Mouse (Mus musculus) thymus, adult 18-20 months (tissue): ENCODE measurements around the gene Ror1.

Source experiments
- DNase-seq, 2 experiments: peaks; one replicate each; pipeline ENCODE4 v3.0.0; 2022; ENCODE audit warnings: mixed read lengths in 2 of 2

Gene Ror1

GRCm38 (mm10) chr4:100271059-100271735, 175.6 kb downstream of the Ror1 start:
- no peak for DNase-seq

- no peak for DNase-seq
These were observed 176.1 kb downstream of the Ror1 start for GRCm38 (mm10) chr4:100271736-100272127.

- DNase-seq: no peak
These were observed 177.8 kb downstream of the Ror1 start for GRCm38 (mm10) chr4:100273356-100273755.

DNA sequence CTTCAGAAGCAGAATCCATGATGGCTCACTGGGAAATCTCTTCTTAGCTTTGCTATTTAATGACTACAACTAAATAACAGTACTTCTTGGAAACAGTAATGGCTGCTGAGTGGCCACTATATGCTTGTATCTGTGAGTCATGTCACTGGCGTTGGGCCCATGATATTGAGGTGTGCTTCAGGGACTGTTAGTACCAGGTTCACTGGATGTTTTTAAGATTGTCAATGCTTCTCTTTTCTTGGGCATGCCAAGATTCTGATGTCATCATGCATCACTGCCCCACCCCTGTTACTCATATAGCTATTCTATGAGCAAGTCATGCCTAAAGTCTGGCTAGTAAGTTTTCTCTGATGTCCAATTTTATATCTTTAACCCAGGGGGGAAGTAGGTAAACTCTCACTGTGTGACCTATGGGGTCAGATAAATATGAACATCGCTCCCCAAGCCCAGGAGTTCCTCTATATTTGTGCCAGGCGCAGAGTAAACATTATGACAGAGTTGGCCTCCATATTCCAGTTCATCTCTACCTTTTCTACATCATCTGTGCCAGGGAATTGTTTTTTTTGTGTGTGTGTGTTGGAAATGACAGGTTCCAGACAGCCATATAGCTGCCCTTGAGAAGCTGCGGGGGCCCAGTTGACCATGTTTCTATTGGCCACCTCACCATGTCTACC, 178.4 kb downstream of the Ror1 start:
- DNase-seq: no peak

DNA sequence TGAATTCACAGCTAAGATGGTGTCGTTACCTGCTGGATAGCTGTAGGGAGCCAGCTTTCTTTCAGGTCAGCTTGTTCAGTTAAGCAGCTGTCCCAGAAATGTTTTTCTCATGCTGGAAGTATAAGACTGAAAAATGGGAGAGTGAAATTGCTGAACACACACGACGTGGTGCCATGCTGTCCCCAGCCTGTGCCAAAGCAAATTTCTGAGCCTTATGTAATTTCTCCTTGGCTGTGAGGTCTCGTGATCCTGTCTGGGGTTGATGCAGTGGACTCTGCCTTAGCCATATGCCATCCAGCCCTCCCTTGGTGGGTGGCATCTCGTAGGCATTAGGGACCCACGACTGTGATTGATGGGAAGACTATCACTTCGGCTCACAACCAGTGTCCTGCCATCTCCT, 180.9 kb downstream of the Ror1 start:
- DNase-seq: no peak

- DNase-seq: no peak
These were observed 181.4 kb downstream of the Ror1 start for GRCm38 (mm10) chr4:100276970-100277369.

DNA sequence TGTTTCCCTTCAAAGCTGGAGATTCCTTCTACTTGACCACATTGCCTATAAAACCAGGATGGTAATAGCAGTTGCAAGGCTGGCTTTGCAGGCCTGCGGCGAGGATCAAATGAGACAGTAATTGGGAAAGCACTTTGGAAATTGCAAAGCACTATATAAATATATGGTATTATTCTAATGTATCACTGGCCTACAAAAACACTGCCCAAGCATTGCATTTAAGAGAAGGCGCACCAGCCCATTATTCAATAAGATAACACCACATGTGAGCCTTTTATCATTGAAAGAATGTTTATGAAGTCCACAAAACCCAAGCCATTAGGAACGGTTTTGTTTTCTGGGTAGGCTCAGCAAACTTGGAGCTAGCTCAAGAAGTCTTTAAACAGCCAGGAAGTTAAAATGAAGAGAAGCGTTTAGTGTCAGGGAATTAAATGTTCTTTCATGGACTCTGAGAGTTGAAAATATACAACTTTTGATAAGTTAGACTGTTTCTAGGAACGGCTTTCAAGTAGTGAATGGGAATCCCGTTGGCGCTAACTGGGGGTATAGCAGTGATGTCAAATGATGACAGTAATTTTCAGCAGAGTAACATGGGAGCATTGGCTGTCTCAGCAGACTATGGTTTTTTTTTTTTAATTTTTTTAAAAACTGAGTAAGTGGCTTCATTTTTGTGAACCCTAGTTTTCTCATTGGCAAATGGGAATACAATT, 187.7 kb downstream of the Ror1 start:
- no peak for DNase-seq

GRCm38 (mm10) chr4:100284528-100284927, 188.9 kb downstream of the Ror1 start:
- no peak for DNase-seq

DNA sequence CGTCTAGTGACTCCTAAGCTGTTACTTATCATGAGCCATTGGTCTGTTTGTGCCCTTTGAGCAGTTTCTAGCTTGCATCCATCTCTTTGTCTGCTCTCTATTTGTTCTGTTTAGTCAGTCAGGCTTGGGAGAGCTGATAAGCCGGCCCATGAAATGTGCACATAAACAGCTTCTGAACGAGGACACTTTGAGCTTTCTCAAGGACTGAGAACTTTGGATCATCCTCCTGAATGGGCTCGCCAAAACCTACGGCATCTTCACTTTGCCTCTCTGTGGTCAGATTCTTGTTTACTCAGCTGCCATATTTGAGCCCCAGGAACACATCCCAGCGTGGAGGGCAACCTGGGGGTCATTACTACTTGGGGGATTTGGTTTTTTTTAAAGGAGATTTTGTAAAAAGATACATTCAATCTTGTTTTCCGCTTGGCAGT, 190.5 kb downstream of the Ror1 start:
- no peak for DNase-seq

GRCm38 (mm10) chr4:100286800-100287199, 191.2 kb downstream of the Ror1 start:
- DNase-seq: no peak

DNA sequence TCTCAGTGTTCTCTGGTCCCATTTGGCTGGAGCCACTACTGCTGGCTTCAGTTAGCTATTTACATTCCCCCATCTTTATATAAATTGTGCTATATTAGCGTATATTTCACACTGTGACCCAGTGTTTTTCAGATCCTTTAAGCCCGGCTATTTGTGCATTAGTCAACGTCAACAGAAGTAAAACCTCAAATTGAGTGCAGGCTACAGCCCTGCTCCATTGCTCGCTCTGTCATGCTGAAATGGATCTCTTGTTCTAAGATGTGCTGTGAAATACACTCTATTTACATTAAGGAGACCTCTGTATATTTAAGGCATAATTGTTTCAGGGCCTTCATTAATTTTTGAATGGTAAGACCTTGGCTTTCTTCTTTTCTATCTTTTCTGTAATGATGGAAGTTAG, 192.2 kb downstream of the Ror1 start:
- no peak for DNase-seq

- no peak for DNase-seq
These were observed 195.5 kb downstream of the Ror1 start for GRCm38 (mm10) chr4:100291015-100291651.

GRCm38 (mm10) chr4:100297678-100298077, 202.1 kb downstream of the Ror1 start:
- DNase-seq: no peak

GRCm38 (mm10) chr4:100298566-100298965, 203.0 kb downstream of the Ror1 start:
- DNase-seq: no peak

DNA sequence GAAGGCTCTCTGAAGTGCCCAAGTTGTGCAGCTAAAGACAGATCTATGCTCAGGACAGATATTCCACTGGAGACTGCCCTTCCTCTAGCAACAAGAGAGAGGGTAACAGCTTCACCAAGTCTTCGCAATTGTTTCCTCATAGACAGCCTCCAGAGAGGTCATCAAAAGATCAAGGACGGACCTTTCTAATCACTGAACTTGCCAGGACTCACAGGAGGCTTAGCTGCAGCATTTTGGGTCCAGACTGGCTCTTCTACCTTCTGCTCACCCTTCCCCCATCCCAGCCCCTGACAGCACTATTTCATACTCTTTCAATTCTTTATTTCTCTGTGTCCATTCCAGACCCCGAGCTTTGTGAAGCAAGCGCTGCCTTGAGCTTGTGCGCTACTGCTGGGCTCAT, 204.6 kb downstream of the Ror1 start:
- DNase-seq: no peak

DNA sequence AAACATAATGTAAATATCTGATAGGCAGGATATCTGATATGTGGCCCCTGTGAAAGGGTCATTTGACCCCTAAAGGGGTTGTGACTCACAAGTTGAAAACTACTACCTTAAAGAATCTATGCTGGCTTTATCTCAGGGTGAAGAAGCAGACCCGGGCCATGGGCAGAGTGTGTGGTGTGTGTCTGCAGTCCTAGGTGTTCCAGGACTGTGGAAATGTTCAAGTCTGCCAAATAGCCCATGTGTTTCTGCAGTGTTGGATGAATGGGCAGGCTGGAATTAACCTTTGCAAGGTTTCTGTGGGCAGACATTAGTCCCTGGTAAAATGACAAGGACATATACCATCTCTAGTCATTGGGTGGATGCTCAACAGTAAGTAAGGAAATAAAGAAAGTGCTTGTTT, 205.8 kb downstream of the Ror1 start:
- no peak for DNase-seq

DNA sequence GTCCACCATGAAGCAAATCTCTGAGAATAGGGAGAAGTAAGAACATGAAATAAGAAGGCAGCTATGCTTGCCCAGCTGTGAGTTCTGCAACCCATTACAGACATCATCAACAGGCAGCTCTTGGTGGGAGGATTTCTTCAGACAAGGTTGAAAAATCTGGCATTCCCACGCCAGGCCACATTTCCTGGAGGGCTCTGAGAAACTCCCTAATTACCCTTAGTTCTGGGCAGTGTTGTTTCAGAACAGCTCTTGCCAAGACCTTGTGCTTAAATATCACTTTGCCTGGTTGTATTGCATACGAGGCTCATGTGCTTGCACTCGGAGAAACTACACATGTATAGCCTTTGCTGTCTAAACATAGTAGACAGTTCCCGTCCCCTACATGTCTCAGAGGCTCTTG, 211.8 kb downstream of the Ror1 start:
- DNase-seq: no peak

DNA sequence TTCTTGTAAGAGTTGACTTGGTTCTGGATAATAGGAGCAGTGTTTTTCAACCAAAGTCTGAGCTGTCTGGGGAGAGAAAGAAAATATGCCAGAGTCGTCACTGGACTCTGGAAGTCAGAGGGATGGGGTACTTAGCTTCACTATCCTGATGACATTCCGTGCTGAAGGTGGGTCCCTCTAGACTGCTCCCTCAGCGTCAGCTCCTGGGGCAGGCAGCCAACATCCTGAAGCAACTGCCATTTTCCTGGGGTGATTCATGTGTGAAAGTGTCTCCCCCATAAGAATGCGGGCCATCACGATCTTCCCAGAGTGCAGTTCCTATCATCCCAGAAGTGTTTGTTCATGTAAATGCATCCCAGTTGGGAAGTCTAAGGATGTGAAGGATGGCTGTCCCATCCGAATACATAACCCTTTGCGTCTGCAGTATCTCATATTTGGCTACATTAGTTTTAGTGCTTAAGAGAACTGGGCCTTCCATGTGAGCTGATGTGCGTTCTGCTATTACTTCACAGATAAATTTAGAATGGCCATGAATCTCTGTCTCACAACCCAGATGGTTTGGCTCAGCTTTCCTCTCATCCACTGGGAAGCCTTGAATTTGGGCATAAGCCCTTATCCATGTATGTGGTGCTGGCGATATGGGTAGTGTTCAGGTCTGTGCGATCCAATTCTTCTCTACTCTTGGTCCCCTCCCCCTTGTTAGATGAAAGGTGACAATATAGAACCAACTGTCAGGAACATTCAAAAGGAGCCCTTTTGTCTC, 216.4 kb downstream of the Ror1 start:
- DNase-seq: no peak

- DNase-seq: no peak
These were observed 219.5 kb downstream of the Ror1 start for GRCm38 (mm10) chr4:100315066-100315465.

GRCm38 (mm10) chr4:100321758-100322157, 226.2 kb downstream of the Ror1 start:
- DNase-seq: no peak

DNA sequence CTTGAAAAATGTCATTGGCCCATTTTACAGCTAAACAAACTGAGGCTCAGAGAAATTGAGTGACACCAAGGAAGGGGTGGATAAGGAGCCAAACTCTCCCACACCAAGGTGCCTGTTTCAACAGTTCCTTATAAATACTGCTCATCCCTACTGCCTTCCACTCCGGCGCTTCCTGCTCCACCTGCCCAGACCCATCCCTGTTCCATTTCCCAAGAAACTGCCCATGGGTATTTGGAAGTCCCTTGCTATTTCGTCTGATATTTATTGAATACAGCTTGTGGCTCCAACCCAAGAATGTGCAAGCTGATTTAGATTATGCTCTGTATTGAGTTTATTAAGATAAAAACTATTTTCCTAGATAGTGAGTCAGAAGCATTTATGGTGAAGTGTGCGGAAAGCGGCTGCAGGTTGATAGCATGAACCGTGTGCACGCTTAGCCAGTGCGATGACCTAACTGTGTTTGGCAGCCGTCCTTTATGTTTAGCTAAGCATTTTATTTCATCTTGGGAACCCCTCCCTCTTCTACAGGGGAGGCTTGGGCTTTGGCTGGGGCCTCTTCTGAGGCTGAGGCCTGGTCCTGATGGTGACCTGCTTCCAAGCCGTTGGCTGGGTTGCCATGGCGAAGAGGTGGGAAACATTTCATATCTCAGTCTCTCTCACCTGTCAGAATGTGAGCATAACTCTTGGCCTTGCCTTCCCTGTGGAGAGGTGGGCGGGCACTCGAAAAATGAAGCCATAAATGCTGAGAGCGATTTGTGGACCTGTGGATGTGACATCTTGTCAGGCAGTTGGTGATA, 229.3 kb downstream of the Ror1 start:
- DNase-seq: no peak
